Mouse (Mus musculus): ENCODE data around the gene Cmtm1.
"Not testable (repeated sequence)": the region's sequence is repeated elsewhere in the genome, so short reads cannot be mapped to it uniquely, and the experiment has no call there.

GRCm38 (mm10) chr8:104321930-104322329 is 12.0 kb upstream of the Cmtm1 start, which contains the start of gene Cmtm2b:
- not testable (repeated sequence) for TF ChIP-seq CTCF, POLR2A (IDR thresholded peaks at IDR 0.05; ENCODE audit: extremely low read depth, insufficient read depth, low read length)
